Mouse (Mus musculus): Measurements from ENCODE around the gene Ptpre.
"Not testable (repeated sequence)": the region's sequence is repeated elsewhere in the genome, so short reads cannot be mapped to it uniquely, and the experiment has no call there.

Gene Ptpre

DNA sequence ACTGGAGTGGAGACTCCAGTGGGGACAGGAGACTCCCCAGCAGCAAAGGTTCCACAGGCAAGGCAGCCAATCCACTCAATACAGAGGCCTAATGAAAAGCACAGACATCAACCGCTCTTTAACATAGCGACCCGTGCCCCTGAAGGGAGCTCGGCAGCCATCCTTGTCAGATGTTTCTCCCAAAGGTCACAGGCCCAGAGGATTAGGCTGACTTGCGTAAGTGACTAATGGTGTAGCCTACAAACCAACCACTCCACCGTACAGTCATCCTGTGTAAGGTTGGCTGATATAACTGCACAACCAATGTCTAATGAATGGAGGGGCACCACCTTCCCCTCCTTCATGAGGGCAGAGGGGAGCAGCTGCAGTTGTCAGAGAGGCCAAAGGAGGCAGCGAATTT, 152.1 kb downstream of the Ptpre start:
- DNase-seq (ENCODE audit: low read depth, low spot score): no peak

DNA sequence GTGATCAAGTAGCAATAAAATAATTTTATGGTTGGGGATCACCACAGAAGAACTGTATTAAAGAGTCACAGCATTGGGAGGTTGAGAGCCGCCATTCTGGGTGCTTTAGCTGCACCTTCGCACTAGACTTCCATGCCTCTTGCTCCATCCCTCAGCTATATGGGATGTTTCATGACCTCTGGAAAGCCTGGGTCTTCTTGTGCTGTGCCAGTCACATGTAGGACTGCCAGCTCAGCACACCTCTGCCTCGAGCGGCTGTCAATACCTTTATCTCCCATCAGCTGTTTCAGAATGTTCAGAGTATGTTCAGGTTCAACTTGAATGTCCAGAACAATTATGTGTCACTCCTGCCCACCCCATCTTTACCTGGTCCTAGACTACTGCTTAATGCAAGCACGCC, 154.7 kb downstream of the Ptpre start:
- no peak for DNase-seq (ENCODE audit: low read depth, low spot score)

DNA sequence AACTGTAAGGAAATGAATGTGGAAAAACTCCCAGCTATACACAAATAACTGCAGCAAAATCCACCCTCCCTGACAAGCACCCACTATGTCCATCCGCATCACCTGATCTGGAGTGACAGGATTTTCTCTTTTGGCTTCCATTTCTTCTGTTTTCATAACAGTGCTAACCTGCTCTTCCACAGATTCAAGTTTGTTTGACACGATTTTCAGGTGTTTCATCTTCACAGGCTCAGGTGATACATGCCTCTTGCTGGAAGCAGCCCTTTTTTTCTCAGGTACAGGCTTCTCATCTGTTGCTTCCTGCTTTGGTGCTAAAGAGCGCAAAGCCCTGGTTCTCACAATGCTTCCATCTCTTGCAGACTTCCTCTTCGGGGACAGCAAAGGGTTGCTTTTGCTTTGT, 156.8 kb downstream of the Ptpre start:
- no peak for DNase-seq (ENCODE audit: low read depth, low spot score)

DNA sequence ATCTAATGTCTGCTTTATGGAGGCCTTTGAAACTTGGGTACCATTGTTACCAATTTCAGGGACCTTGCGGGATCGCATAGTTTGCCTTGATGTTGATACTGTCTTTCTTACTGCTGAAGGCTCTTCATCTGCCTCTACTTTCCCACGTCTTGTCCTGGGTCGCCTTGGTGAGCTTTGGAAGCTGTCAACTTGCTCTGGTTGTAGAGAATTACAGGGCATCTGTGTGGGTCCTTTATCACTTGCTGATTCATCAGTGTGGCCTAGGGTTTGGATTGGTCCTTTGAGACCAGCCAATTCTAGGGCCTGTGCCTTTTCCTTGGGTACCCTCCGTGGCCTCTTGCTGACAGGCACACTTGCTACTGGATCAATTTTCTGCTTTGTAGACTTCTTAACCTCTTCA, 157.5 kb downstream of the Ptpre start:
- DNase-seq (ENCODE audit: low read depth, low spot score): no peak

DNA sequence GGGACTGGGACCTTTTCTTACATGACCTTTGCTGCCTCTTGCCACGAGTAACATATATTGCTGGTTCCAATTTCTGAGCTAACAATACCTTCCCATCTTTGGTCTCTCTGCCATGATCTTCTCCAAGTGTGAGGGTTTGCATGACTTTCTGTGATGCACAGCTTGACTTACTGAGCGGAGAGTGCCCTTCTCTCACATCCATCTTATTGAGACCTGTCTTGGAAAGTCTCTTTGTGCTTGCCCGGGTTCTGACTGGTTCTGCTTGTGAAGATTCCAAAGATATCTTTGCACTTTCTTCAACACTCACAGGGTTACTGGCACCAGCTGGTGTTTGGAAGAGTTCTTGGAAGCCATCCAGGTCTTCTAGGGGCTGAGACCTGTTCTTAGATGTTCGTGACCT, 158.8 kb downstream of the Ptpre start:
- DNase-seq (ENCODE audit: low read depth, low spot score): no peak

DNA sequence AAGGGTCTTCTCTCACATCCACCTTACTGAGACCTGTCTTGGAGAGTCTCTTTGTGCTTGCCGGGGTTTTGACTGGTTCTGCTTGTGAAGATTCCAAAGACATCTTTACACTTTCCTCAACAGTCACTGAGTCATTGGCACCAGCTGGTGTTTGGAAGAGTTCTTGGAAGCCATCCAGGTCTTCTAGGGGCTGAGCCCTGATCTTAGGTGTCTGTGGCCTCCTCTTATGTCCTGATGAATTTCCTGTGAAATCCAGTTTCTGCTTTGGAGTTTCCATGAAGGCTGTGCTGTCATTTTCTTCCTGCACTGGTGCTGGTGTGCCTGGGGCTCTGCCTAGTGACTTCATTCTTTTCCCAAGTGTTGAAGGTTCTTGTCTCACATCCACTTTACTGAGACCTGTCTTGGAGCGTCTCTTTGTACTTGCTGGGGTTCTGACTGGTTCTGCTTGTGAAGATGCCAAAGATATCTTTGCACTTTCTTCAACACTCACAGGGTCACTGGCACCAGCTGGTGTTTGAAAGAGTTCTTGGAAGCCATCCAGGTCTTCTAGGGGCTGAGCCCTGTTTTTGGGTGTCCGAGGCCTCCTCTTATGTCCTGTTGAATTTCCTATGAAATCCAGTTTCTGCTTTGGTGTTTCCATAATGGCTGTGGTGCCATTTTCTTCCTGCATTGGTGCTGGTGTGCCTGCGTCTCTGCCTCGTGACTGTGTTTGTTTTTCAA, 159.9 kb downstream of the Ptpre start:
- DNase-seq (ENCODE audit: low read depth, low spot score): not testable (repeated sequence)

DNA sequence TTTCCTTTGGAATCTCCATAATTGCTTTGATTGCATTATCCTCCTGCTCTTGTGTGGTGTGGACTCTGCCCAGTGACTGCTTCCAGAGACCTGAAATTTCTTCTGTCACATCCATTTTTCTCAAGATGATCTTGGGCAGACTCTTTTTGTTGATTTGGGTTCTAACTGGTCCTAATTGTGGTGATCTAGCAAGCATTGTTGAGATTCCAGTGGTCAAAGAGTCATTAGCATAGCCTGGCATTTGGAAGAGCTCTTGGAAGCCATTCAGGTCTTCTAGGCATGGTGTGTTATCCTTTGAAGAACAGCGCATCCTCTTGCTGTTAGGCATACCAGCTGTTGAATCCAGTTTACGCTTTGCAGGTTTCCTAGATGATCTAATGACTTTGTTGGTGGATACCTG, 161.1 kb downstream of the Ptpre start:
- no peak for DNase-seq (ENCODE audit: low read depth, low spot score)

DNA sequence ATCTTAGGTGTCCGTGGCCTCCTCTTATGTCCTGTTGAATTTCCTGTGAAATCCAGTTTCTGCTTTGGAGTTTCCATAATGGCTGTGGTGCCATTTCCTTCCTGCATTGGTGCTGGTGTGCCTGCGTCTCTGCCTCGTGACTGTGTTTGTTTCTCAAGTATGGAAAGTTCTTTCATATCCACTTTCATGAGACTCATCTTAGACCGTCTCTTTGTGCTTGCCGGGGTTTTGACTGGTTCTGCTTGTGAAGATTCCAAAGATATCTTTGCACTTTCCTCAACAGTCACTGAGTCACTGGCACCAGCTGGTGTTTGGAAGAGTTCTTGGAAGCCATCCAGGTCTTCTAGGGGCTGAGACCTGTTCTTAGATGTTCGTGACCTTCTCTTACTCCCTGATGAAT, 162.1 kb downstream of the Ptpre start:
- DNase-seq (ENCODE audit: low read depth, low spot score): not testable (repeated sequence)

DNA sequence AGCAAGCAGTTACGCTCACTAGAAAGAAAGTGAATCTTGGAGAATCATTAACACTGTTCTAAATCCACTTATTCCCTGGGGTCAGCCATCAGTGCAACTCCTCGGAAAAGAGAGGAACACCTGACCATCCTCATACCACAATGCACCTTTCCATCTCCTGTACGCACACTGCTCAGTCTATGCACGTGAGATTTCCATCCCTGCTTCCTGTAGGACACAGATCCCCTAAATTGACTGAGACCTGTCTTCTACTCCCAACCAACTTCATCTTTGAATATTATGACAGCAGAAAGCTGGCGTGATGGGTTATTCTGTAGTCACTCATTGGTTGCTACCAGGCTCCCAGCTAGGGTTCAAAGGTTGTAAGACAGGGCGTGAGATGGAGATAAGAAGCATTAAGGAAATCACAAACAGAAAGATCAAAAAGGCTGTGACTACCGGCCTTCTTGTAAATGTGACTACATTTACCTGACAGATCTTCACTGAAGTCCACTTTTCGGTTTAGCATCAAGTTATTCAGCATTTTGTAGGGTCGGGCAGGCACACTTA, 166.4 kb downstream of the Ptpre start:
- DNase-seq (ENCODE audit: low read depth, low spot score): no peak

DNA sequence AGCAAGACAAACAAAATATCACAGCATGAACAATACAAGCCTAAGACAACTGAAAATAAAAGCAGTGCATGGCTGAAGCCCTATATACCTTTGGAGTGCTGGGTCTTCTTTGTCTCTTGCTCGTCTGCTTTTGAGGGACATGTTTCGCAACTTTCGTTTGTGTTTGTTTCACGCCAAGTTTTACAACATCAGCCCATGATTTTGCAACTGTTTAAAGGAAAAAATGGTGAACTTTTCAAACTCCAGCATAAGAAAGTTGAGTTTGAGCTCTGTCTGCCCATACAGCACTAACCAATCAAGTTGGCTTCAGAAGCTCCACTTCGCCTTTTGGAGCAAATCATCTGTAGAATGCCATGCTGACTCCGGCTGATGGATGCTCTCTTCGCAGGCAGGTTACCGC, 167.0 kb downstream of the Ptpre start:
- no peak for DNase-seq (ENCODE audit: low read depth, low spot score)

DNA sequence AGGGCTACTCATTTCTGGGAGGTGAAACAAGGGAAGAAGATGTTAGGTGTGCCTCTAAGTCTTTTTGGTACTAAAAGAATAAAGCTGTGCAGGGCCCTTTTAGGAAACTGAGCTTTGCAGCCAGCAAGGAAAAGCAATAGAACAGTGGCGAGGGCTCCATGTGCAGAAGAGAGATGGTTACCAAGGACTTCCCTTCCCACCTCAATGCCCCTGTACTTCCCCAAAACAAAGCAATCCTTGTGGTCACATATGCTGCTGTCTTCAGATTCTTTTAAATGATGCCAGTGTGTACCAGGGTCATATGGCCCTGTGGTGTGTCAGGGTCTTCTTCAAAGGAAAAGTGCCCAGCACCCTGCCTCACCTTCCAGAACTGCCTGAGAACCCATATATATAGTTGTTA, 167.8 kb downstream of the Ptpre start:
- DNase-seq (ENCODE audit: low read depth, low spot score): no peak

DNA sequence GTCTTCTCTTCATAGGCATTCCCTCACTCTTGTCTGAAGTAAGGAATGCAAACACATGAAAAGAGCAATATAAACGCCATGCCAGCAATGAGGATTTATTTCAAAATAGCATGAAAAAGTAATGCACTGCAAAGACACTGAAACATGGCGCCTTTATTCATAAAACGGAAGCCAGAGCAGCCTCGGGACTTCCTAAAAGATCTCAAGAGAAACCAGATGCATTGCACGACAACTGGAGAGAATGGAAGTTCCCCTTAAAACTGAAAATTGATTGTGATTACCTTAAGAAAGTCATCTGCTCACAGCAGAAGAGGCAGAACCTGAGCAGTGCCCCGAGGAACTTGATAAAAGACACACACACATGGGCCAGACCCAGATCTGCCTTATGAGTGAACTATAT, 168.5 kb downstream of the Ptpre start:
- no peak for DNase-seq (ENCODE audit: low read depth, low spot score)

DNA sequence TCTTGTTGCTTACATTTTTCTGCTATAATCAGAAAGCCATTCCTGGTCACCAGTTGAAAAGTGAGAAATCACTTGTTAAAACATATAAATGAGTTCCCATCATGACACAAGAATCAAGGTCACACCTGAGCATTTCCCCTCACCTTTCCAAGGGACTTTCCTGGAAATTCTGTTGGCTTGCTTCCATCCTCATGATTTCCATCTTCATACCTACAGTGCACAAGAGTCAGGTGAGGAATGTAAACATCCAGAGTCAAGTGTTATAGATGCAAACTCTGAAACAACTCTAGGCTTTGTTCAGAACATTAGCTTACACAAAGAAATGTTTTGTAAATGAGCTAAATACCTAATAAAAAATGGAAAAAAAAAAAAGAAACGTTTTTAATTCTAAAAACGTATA, 173.4 kb downstream of the Ptpre start:
- no peak for DNase-seq (ENCODE audit: low read depth, low spot score)

DNA sequence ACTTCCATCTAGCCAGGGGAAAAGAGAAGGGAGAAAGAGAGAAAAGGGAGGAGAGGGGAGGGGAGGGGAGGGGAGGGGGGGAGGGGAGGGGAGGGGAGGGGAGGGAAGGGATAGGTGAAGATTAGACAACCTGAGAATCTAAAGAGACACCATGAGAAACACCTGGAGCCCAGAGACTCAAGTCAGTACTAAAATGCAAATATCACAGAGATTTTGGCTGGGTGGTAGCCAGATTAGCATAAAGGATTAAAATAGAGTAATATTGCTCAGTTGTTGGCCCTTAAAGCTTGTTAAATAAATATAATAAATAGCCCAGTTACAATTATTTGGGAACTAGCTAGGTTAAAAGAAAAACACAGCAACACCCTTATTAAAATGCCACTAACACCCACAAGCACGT, 175.3 kb downstream of the Ptpre start:
- DNase-seq (ENCODE audit: low read depth, low spot score): peak; percentile 71

DNA sequence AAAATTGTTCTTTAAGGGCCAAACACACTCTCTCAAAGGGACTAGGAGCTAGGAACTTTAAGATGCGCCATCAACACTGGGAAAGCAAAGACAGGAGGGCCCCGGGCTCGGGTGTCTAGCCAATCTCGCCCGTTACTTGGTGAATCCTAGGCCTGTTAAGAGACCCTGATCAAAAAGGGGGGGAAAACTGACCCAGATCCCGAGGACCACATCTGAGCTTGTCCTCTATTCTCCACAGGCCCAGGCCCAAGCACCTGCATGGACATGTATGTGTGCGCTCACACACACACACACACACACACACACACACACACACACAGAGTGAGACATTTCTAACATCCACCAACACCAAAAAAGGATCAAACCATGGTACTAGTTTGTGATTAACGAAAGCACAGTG, 176.0 kb downstream of the Ptpre start:
- DNase-seq (ENCODE audit: low read depth, low spot score): peak; percentile 56

DNA sequence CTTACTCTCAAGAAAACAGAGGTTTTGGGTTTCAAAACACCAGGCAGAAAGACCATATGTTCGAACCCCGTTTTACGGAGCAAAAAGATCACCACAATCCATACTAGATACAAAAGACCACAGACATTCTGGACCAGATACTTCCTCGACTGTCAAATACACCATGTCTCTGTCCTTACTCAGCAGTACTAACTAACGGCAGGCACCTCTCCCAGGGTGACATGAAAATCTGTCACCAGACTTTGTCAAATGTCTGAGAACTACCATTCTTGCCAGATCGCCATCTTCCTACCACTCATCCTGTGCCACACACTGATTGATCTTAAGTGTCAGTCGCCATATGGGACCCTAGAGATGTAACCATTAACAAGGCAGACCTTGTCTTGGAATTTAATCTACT, 177.9 kb downstream of the Ptpre start:
- peak; percentile 46 for DNase-seq (ENCODE audit: low read depth, low spot score)

DNA sequence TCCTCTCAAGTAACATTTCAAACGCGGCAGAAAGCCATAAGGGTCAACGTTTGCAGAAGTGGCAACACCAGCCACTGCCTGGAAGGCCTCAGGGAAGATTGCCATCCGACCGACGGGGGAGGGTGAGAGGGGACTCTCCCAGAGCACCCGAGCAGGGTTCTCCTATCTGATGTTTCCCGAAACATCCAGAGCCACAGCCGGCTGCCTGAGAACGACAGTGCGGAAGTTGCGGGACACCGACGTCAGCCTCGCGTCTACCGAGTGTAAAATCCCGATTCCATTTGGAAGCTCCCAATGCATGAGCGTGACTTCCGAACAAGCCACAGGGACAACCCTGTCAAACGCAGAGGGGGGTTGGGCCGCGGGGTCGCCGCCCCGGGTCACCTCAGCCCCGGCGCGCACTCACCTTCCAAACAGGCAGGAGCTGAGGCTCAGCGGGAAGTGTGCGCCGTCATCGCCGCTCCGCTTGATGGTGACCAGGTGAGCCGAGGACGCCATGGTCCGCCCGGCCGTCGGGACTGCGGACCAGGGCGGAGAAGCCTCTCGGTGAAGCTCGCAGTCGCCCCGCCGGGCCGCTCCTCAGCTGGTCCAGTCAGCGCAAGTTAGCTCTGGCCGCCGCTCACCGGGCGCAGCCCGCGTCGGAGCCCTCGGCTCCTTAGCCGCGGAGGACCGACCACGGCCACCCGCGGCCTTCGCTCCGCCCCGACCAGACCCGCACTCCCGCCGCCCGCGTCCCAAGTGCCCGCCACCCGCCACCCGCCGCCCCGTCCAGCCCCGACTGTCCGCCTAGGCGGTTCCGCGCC, 178.6 kb downstream of the Ptpre start, which contains the start of gene Mki67:
Gene Mki67 (minus strand): TSS at position 720 of the 803 bp plus-strand sequence.
- peak; percentile 57 for DNase-seq (ENCODE audit: low read depth, low spot score)

DNA sequence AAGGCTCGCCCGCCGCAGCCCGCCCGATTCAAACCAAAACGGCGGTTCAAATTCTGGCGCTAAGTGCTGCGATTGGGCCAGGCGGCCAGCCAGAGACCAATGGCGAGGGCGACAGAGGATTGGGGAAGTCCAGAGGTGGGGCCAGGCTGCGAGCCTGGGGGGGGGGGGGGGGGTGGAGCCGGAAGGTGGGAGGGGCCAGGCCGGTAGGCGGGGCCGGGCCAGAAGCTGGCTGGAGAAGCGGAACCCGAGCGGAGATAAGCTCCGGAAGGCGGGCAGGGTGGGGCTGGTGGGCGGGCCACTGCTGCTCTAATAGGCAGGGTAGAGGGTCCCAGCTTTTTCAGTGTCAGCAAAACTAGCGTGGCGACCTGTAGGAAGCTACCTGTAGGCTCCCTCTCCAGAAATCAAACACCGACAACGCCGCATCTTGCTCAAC, 179.2 kb downstream of the Ptpre start:
- peak; percentile 93 for DNase-seq (ENCODE audit: low read depth, low spot score)

DNA sequence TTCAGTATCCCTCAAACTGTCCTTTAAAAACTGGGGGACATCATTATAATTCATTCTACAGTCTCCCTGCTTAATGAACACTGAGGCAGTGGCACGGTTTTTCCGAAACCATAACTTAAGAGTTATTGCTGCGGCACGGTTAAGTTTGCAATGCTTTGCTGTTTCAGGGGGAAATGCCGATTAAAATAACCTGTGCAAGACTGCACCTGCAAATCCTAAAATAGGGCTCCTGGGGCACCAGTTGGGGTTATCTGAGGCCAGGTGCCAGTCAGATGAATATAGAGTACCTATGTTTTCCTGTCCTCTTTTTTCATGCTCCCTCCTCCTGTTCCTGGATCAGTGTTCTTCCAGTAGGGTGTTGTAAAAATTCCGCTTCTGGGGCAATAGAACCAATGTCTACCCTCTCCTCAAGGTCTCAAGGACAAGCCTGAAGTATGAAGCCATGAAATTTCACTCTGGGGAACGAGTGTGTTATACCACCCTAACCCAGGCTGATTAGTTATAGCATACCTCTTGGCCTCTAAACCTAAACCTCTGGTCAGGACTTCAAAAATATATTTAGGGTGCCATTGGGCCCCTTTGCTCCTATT, 179.8 kb downstream of the Ptpre start:
- DNase-seq (ENCODE audit: low read depth, low spot score): peak; percentile 85

DNA sequence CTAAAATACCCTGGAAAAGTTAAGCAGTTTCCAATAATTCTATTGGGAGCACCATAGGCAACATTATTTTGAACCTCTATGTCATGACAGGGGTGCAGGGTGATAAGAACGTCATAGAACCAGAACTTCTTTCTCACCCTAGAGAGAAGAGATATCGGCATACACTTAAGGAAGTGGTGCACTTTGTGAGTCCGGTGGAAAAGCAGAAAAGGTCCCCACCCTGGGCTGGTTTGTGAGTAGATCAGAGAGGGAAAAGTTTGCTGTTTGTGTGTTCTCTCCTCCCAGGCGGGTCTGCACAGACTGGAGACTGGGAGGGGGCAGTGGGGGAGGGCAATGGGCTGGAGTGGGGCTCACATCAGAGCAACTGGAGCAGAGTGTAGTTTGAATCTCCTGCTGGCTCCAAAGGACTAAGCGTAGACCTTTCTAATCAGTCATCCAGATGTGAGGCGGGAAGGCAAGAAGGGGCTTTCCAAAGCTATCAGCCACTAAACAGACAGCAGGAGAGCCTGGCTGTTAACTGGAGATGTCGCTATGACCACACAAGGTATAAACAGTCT, 184.2 kb downstream of the Ptpre start:
- DNase-seq (ENCODE audit: low read depth, low spot score): peak; percentile 47

DNA sequence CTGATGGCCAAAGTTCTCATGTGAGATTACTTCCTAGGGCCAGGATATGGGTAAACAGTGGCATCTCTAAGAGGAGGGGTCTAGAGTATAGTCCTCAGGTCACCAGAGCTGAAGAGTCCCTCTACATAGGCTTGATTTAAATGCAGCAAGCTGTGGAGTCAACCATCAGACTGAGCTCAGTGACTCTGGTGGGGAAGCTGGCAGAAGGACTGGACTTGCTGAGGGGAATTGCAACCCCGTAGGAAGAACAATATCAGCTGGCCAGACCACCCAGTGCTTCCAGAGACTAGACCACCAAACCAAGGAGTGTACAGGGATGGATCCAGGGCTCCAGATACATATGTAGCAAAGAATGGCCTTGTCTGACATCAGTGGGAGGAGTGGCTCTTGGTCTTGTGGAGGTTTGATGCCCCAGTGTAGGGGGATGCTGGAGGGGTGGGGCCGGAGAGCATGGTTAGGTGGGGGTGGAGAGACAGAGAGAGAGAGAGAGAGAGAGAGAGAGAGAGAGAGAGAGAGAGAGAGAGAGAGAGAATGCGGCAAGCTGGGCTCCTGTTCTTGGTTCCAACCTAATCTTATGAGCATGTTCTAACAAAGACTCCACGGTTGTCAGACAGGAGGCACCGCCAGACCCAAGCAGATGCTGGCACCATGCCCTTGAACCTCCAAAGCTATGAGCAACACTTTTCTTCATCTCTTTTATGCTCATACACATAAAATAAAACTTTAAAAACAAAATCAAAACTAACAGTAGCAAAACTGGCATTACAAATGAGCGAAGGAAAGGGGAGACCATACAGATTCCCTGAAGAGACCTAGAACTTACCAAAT, 184.9 kb downstream of the Ptpre start:
- no peak for DNase-seq (ENCODE audit: low read depth, low spot score)
